Mouse (Mus musculus) embryo, embryonic 10.5 days (tissue): ENCODE measurements around the gene Ext2.
A peak's percentile ranks its signal among the peaks of the same experiment; 100 is the strongest.

ENCODE experiments used
- DNase-seq: peaks from one replicate; pipeline ENCODE4 v3.0.0-alpha.2; 2015; ENCODE audit warnings: low spot score

Gene Ext2

DNA sequence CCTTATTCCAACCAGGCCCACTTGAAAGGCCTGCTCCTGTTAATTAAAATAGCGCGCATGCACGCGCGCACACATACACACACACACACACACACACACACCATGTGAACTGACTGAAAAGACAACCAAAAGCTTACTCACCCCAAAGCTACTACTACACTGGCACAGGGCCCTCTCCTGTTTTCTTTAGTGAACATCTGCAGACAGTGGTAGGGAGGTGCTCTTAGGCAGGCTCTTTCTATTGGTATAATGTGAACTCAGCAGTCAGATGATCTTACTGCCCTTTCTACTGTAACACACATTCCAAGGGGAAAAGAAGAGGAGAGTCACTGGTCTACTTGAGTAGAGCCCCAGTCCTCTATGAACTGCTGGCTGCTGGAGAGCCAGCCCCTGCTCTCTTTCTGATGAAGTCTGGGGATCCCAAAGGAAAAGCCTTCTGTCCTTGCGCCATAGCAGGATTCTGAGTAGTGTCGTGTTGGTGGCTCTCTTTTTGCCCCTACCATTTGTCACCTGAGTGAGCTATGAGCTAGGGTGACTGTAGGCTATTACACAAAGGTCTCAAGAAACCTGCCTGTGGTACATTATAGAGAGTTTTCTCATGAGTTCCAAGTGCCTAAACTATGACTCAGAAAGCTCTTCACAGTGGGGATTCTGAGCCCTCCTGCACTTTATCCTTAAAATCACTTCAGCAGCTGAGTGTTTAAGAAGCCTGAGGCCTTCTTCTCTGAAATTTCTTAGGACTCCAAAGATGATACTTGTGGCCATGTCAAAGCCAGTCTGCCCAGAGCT, 45.9 kb downstream of the Ext2 start:
- no peak for DNase-seq

DNA sequence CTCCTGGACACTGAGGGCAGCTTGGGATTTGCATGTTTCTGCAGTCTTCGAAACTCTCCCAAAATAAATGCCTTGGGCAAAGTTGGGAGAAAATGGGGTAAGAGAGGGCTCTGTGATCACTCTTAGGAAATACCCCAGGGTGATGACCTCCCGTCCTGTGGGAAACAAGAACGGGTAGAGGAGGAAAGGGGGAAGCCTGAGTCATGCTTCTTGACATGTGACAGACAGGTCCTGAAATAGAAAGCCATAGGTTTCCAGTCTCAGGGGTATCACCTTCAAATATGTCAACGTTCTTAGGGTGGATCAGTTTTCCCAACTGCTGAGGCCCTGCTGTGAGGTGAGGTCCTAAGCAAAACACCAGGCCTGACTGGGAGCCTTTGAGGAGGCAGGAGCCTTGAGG, 46.9 kb downstream of the Ext2 start:
- peak; percentile 24 for DNase-seq

DNA sequence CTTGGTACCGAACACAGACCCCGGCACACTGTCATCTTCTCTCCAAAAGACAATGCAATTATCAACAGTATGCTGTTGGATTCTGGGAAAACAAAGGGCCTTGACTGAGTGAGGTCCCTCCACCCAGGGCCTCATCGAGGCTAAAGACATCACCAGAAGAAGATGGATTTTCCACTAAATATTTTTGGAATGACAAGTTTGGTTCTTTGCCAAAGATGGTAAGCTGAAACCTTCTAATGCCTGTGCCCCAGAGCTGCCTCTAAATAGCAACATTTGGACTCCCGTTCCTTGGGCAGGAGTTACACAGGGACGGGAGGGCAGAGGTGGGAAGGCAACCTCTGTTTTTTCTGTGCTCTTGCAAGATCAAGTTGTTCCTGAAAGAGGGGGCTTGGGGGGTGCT, 47.4 kb downstream of the Ext2 start:
- no peak for DNase-seq

DNA sequence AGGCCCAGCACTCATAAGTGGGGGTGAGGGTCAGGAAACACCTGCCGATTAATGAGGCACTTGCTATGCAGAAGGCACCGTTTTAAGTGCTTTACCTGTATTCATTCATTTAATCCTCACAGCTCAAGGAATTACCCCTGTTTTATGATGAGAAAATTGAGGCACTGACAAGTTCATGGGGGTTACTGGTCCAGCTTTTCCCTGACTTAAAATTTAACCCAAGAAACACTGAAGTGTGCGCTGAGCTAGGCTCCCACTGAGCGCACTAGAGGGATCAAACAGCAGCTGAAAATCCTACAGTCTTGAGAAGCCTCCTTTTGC, 49.6 kb downstream of the Ext2 start:
- peak; percentile 20 for DNase-seq

DNA sequence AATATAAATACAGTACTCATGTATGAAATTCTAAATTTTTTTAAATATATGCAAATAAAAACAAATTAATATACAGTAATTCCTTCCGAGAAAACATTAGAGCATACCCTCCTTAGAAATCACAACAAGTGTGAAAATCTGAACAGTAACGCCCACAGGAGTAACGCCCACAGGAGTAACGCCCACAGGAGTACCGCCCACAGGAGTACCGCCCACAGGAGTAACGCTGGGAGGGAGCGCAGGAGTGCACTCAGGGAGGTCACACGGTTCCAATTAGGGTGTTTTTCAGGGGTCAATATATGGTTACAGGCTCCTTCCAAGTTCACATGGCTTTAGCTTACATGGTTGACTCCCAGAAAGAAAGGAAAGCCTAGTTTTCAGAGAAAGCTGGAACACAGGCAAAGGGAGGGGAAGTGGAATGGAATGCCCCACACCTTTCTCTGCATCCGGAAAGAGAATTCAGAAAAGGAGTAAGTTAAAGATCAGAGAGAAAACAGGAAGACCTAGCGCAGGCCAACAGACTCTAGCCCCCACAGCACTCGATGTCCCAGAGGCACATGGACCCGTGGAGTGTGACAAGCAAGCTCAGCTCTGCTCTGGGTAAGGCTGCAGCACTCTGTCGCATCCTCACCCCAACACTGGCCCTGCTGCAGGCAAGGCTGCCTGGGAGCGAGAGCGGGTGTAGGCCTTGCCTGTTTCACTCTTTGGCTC, 50.2 kb downstream of the Ext2 start:
- DNase-seq, result peak; percentile 71

DNA sequence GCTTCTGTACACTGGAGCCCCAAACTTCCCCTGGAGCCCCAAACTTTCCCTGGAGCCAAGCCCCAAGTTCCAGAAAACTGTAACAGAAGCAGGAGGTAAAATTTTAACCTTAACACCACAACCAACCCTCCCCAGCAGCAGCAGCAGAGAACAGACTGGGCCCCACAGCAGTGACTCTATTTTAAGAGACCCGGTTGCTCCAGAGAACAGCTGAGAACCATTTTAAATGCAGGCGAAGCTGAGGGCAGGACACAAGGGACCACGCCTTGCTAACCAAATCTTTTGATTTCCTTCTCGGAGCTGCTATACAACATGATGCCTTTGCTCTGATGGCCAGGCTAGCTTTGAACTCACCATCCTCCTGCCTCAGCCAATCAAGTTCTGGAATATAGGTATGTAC, 51.5 kb downstream of the Ext2 start:
- no peak for DNase-seq

DNA sequence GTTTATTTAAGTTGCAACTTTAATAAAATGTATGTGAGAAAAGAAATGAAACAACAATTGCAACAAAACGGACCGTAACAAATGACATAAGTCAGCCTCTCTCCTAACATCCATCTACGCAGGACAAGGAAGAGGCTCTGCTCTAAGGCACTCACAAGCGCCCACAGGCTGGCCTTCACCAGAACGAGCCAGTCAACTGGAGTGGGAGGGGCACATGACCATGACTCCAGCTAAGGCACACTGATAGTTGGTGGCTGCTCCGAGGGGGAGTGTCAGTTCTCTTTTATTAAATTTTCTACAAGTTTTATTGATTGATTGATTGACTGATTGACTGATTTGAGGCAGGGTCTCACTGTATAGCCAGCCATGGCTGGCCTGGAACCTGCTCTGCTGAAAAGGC, 52.5 kb downstream of the Ext2 start:
- DNase-seq, result no peak

DNA sequence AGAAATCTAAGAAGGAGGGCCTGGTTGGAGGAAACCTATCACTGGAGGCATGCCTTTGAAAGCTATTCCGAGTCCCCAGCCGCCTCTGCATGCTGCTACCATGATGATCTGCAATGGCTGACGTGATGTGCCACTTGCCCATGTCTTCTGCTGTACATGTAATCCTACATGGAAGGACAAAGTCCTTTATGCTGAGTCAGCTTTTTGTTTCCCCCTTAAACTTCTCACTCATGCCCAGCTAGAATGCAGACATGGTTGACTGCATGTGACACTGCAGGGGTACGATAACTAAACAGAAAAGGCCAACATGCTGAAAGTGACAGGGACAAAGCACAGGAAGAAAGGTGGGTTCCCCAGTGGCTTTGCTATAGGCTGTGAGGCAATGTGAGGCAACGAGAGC, 56.6 kb downstream of the Ext2 start:
- no peak for DNase-seq

DNA sequence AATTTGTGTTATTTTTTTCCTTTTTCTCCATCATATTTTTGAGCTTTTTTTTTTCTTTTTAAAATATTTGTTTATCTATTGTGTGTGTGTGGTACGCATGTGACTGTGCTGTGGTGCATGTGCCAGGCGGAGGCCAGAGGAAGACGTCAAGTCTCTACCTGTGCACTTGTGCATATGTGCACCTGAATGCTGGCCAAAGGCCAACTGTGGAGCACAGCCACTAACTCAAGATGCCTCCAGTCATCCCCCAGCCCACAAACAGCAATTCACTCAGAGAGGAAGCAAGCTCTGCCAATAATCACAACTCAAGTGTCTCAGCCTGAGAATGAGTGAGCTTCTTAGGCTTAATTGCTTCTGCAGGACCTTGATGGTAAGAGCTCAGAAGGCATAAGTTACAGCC, 58.2 kb downstream of the Ext2 start:
- DNase-seq, result no peak

DNA sequence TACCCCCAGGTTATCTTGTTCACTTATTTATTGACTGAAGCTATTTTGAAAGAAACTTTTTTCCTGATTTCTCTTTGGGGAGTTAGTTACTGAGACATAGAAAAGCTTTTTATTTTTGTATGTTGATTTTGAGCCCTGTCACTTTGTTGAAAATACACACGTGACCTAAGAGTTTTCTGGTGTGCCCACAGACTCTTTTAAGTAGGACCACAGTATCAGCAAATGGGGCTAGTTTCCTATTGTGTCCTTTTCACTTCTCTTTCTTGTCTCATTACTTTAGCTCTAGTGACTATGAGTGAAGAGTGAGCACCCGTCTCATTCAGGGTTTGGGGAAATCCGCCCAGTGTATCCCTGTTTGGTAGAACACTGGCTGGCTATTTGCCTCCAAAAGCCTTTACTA, 62.0 kb downstream of the Ext2 start:
- no peak for DNase-seq

DNA sequence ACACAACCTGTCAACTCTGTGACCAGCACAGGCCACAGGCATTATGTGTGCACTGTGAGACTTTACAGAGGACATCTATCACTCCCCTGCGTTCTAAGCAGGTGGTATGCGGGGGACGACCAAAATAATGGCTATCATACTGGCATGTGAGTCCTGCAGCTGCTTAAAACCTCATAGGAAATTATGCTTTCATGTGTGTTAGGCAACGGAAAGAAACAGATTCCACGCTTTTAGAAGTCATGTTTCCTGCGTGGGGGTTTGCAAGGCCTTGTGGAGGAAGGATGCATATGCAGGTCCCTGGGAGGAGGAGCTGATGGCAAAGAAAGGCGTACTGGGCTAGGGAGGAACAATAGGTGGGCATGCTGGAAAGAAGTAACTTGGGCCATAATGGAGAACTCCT, 63.2 kb downstream of the Ext2 start:
- DNase-seq, result no peak

DNA sequence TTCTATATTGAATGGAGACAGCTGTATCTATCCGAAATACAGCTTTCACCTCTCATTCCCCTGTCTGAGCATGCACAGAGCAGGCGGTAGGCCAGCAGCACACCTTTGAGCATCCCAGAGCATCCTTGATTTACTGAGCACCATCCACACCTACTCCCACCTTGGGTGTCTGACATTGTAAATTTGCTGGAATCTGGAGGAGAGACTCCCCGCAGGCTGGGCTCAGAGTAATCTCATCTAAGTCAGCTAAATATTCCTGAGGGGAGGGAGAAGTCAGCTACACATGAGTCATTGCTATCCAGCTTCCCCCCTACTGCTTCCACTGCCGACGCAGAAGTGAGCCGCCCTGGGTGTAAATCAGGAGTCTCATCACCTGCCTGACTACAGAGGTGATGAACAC, 64.1 kb downstream of the Ext2 start:
- no peak for DNase-seq

DNA sequence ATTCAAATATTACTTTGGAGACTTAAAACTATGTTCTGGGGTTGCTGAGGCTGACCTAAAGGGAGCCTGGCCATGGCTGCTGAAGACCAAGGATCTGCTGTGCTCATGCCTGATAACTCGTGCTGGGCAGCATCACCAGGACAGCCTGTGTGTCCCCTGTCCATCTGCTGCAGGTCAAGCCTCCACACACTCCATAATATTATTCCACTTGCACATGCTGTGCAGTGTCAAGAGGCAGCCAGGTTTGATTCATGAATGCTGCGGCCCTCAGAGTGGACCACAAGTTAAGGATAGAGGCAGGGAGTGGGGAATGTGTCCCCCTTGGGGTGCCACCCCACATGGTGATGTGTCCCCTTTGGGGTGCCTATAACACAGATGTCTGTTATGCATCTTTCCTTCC, 68.0 kb downstream of the Ext2 start:
- no peak for DNase-seq

DNA sequence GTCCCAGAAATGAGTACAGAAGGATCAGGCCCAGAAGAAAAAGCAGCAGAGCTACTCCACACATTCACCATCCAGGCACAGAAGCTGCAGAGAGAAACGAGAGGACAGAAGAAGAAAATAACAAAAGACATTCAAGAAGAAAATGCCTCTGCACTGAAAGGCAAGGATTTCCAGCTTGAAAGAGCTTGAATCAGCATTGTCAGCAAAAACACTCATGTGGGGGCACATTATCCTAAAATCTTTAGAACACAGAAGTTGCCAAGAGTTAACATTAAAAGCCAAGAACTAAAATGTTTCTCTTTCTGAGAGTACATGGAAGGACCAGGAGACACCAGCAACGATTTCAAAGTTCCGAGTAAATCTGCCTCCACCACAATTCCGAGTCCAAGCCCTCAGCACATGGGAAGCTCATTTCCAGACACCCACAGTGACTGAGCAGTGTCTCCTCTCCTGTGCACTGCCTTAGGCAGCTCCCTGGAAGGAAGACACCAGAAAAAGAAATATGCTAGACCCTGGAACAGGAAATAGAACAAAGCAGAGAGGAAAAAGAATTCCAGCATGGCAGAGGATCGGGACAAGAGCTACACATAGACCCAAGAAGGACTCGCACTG, 69.1 kb downstream of the Ext2 start:
- DNase-seq, result no peak

DNA sequence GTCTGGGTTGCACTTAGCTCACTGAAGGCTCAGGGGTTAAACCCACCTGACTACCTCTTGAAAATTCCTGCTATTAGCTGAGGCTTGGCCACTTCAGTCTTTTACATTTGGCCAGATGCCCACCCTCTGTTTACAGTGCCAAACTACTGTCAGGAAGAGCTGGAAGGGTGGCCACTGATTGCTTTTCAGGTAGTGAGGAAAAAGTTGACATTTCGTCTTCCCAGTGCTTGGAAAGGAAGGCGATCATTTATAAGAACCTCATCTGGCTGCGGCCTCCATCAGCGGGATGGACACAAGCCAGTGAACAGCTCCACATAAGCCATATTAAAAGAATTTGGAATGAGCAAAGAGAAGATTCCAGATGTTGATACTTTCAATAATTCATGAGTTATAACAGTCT, 72.7 kb downstream of the Ext2 start:
- DNase-seq, result no peak

DNA sequence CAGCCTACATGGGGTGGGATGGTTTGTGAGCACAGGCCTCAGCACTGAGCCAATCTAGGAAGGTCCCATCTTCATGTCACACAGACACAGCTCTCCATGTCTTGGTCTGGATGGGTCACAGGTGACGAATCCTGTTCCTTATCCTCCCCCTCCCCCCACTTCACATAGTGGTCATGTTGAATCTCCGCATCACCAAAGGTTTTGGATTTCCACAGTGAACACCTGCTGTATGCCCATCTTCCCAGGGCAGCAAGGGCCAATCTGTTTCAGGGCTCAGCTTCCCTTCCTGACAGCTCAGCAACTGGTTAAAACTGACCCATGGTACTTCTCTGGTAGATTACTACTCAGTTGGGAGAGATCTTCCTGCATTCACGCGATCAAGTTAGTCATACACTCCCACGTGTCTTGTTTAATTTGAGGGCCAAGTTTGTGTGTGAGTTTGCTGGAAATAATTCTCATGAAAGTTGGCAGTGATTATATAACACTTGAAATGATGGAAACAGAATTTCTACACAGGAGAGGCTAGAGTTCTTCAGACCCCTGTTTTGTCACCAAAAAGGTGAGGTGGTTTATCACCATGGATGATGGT, 74.7 kb downstream of the Ext2 start:
- no peak for DNase-seq

DNA sequence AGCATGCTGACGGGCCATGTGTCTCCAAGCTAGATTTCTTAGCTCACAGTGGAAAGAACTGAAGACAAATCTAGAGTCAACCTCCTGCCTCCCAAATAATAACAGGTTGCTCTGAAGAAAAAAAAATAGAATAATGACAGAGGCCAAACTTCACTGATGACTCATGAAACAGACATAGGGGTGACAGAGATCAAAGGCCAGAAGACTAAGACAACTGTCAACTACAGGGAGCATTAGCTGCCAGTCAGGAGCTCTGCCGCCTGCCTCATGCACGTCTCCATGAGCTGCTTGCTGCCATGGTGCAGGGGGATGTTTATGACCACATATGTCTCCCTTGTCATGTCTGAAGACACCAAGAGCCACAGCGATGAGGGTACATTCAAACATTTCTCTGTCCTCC, 75.7 kb downstream of the Ext2 start:
- DNase-seq, result no peak

DNA sequence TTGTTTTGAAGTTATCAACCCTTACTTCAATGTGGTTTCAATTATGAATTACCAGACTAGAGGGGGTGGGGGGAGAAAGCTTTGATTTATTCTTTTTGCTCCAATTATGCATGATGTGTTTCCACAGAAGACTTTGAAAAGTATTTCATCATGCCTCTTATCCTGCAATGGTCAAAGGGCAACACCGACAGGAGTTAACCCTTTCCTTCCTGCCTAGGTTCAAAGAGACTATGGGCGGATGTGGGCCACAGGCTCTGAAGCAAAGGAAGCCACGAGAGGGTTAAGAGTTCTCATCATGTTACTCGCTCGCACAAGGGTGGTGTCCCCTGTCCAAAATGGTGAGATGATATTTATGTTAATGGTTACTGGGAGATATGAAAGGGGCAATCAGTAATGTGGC, 76.2 kb downstream of the Ext2 start:
- peak; percentile 77 for DNase-seq

DNA sequence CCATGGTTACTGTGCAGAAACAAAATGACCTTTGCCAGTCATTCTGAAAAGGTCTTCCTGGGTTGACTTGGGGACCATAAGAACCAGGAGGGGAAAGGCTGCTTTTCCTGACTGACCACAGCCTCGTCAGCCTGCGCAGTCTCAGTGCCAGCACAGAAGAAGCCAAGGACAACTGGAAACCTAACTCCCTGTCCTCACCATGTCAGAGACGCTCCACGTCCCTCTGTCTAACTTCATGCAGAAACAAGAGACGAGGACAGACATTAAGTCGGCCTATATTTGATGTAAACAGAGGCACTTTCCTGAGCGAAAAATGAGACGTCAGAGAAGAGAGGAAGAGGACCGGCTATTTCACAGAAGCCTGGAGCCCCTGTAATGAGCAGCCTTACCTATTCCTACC, 76.6 kb downstream of the Ext2 start:
- no peak for DNase-seq

DNA sequence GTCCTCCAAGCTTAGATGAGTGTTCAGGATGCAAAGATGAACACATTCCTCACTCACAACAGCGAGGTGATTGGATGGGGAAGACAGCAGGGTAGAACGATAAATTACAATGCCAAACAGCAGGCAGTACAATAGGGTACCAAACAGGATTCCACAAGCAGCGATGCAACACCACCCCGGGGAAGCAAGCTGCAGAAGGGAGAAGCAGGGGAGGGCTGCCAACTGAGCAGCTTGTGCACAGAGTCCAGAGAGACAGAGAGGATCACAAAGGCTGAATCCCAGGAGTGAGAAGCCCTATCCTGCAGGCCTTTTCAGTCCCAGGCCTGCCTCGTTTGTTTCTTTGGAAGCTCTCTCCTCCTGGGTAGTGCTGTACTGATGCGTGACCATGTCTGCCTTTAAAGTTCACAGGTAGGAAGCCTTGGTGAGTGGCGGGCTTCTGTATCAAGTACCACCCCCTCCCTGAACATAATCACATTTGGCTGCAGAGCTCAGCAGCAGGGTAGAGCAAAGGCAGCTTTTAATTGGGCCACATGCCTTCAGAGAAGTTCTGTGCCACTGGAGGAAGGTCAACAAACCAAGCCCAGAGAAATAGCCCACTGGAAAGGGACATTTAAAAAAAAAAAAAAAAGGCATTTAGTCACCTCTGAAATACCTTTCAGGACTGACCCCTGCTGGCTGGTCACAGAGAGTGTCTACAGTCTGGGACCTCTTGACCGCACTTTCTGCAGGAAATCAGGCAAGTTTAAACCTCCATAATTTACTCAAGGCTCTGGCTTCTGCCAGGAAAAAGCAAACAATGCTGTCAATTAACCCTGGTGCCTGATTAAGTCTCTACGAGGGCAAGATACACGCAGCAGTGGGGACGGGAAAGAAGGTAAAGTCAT, 77.8 kb downstream of the Ext2 start:
- peak; percentile 56 for DNase-seq

DNA sequence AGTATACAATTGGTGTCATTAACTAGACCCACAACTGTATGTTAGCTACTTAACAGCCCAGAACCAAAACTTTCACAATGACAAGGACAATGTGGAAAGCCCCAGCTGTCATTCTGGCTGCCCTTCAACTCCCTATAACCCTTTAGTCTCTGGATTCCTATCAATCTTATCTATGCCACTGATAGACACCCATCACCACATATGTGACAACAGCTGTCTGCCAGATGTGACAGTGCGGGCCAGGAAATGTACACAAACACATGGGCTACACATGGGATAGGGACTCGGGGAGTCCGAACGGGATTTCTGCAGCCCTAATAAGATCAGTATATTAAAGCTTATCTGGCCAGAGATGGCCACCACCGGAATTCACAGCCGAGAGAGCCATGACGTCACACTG, 80.7 kb downstream of the Ext2 start:
- DNase-seq, result no peak

DNA sequence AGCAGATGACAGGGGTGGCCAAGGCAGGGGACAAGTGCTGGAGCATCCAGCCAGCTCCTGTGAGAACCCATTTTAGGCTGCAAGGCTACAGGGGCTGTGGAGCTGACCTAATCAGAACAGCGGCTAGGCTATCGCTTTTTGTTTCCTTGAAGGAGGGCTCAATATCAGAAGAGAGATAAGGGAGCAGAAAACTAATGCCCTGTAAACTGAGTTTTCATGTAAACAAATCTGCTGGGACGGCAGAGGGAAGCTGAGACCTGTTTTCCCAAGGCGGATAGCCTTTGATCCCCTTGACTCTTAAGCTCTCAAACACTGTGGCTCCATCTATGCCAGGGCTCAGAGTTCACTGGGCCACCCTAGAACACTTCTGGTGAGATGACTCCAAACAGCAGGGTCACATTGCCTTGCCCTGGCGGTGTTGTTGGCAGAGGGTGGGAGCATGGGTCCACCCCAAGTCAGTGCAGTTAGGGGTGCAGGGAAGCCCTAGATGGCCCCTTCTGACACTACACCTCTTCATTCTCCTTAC, 83.3 kb downstream of the Ext2 start:
- no peak for DNase-seq
